Mouse (Mus musculus) liver, embryonic 11.5 days (tissue): ENCODE measurements around the gene Adipor2. TPM values are rescaled to one million over a fixed set of nuclear protein-coding genes. Genes with fewer than 3 reads are reported as not detected.

Experiments used
- ATAC-seq: fragments of 200-750 bp; cut with Nextera tagmentation; replicated peaks from 2 replicates; pipeline ENCODE4 v1.8.0; 2017; ENCODE audit warnings: moderate number of reproducible peaks, mild to moderate bottlenecking, moderate TSS enrichment, moderate library complexity; ENCODE audit not compliant: low FRiP score
- DNase-seq: peaks from one replicate; pipeline ENCODE4 v3.0.0-alpha.2; 2017; ENCODE audit warnings: low spot score
- H3K27ac ChIP-seq: fragments of 300-500 bp; sonication (generic); 2 replicates; pipeline ENCODE4 v1.5.1; 2014; ENCODE audit warnings: mild to moderate bottlenecking, low read depth, low read length, control low read depth
- H3K27me3 ChIP-seq: fragments of 300-500 bp; sonication (generic); replicated peaks from 2 replicates; pipeline ENCODE4 v1.6.1; 2014; ENCODE audit warnings: low read length, mixed read lengths; ENCODE audit not compliant: control insufficient read depth, insufficient read depth
- H3K36me3 ChIP-seq: fragments of 300-500 bp; sonication (generic); 2 replicates; pipeline ENCODE4 v1.6.1; 2014; ENCODE audit warnings: mild to moderate bottlenecking, low read length, moderate library complexity, mixed read lengths; ENCODE audit not compliant: control insufficient read depth, insufficient read depth
- H3K4me1 ChIP-seq: fragments of 300-500 bp; sonication (generic); replicated peaks from 2 replicates; pipeline ENCODE4 v1.6.1; 2014; ENCODE audit warnings: low read length, mixed read lengths; ENCODE audit not compliant: control insufficient read depth, insufficient read depth
- H3K4me2 ChIP-seq: fragments of 300-500 bp; sonication (generic); 2 replicates; pipeline ENCODE4 v1.6.1; 2014; ENCODE audit warnings: mild to moderate bottlenecking, control low read depth, moderate library complexity
- H3K4me3 ChIP-seq: fragments of 300-500 bp; sonication (generic); 2 replicates; pipeline ENCODE4 v1.5.1; 2014; ENCODE audit warnings: low read depth, low read length, control low read depth
- H3K9ac ChIP-seq: fragments of 300-500 bp; sonication (generic); 2 replicates; pipeline ENCODE4 v1.6.1; 2014; ENCODE audit warnings: low read depth, low read length, control low read depth
- H3K9me3 ChIP-seq: fragments of 300-500 bp; sonication (generic); 2 replicates; pipeline ENCODE4 v1.6.1; 2016; ENCODE audit warnings: low read length, inconsistent platforms, mixed read lengths; ENCODE audit not compliant: control insufficient read depth
- WGBS: fragments of 180-500 bp; shearing (Covaris S2); extraction: QIAGEN DNeasy Blood & Tissue Kit; methylation state at CpG from one replicate; pipeline ENCODE4 v1.1.7; 2014; 5-methylcytosine and 5-hydroxymethylcytosine counted together
- polyA plus RNA-seq: library from polyadenylated mRNA; unstranded; fragments of >200 nt; fragmentation: Nextera tagmentation; extraction: Ambion mirVana; gene quantifications from 2 replicates; pipeline ENCODE4 v1.2.1, GENCODE M21; 2014

Adipor2 gene
- polyA plus RNA-seq, 1 experiment from 2014 or later: 15.8 TPM

- no peak for ATAC-seq
Observed at GRCm38 (mm10) chr6:119402976-119403375, 14.5 kb downstream of the Adipor2 start.

GRCm38 (mm10) chr6:119401545-119402304 lies 15.8 kb downstream of the Adipor2 start:
- H3K9ac ChIP-seq: no peak overlapping the region
- 54% methylated on average over 8 of the region's 8 CpGs for WGBS
- ATAC-seq (no peak), DNase-seq (no peak)
- no peaks in the 10 kb centered on the region for H3K27me3 ChIP-seq
- H3K4me3 ChIP-seq: no peak overlapping the region
- no peak overlapping the region for H3K27ac ChIP-seq
- no peak overlapping the region for H3K4me2 ChIP-seq
- H3K36me3 ChIP-seq: no peaks in the 10 kb centered on the region
- H3K9me3 ChIP-seq: no peaks in the 10 kb centered on the region
- 0 out of 2 replicates have a peak, but pooled peaks cover 2% of the 10 kb centered on the region for H3K4me1 ChIP-seq

More at GRCm38 (mm10) chr6:119402976-119403375, 14.5 kb downstream of the Adipor2 start:
- DNase-seq: no peak
- no peaks in the 10 kb centered on the region for H3K9me3 ChIP-seq
- no peak overlapping the region for H3K9ac ChIP-seq
- H3K36me3 ChIP-seq: no peaks in the 10 kb centered on the region
- H3K4me3 ChIP-seq: no peak overlapping the region
- H3K4me1 ChIP-seq: 0 out of 2 replicates have a peak, but pooled peaks cover 2% of the 10 kb centered on the region
- no peaks in the 10 kb centered on the region for H3K27me3 ChIP-seq
- no peak overlapping the region for H3K27ac ChIP-seq
- WGBS: 69% methylated on average over 3 of the region's 3 CpGs
- no peak overlapping the region for H3K4me2 ChIP-seq

- no peak overlapping the region for H3K4me2 ChIP-seq
- no peak overlapping the region for H3K9ac ChIP-seq
- H3K4me1 ChIP-seq: peaks cover 9% of the 10 kb centered on the region
- DNase-seq (no peak), ATAC-seq (no peak)
- 87% methylated on average over 3 of the region's 3 CpGs for WGBS
- no peaks in the 10 kb centered on the region for H3K9me3 ChIP-seq
- no peak overlapping the region for H3K27ac ChIP-seq
- no peaks in the 10 kb centered on the region for H3K27me3 ChIP-seq
- H3K4me3 ChIP-seq: no peak overlapping the region
- no peaks in the 10 kb centered on the region for H3K36me3 ChIP-seq
Observed at GRCm38 (mm10) chr6:119400649-119401048, 16.9 kb downstream of the Adipor2 start.

GRCm38 (mm10) chr6:119399371-119399770 lies 18.1 kb downstream of the Adipor2 start:
- Histone ChIP-seq H3K36me3 (no peaks in the 10 kb centered on the region), H3K4me1 (peaks cover 16% of the 10 kb centered on the region), H3K27me3 (no peaks in the 10 kb centered on the region), H3K27ac (no peak overlapping the region), H3K9ac (no peak overlapping the region), H3K4me3 (no peak overlapping the region), H3K4me2 (no peak overlapping the region), H3K9me3 (no peaks in the 10 kb centered on the region)
- ATAC-seq (no peak), DNase-seq (no peak)
- 90% methylated on average over 3 of the region's 3 CpGs for WGBS

- DNase-seq (no peak), ATAC-seq (0 out of 2 replicates have a peak, but pooled peaks have one; percentile 36)
- Histone ChIP-seq H3K27ac (no peak overlapping the region), H3K9ac (no peak overlapping the region), H3K27me3 (no peaks in the 10 kb centered on the region), H3K4me3 (no peak overlapping the region), H3K36me3 (no peaks in the 10 kb centered on the region), H3K4me2 (no peak overlapping the region), H3K9me3 (no peaks in the 10 kb centered on the region), H3K4me1 (peaks cover 13% of the 10 kb centered on the region)
- 30% methylated on average over 5 of the region's 5 CpGs for WGBS
Observed at GRCm38 (mm10) chr6:119396309-119396634, 21.2 kb downstream of the Adipor2 start.

GRCm38 (mm10) chr6:119395421-119396308 lies 21.8 kb downstream of the Adipor2 start:
- Histone ChIP-seq H3K4me1 (peaks cover 13% of the 10 kb centered on the region), H3K9ac (0 out of 2 replicates have a peak overlapping the region, but pooled peaks have one; percentile 16), H3K27ac (peak overlapping the region; percentile 21; the same call in 1 of the 2 replicates), H3K4me3 (no peak overlapping the region), H3K4me2 (peak overlapping the region; percentile 38), H3K36me3 (no peaks in the 10 kb centered on the region), H3K9me3 (no peaks in the 10 kb centered on the region), H3K27me3 (no peaks in the 10 kb centered on the region)
- ATAC-seq: no peak; the same call in 1 of the 2 replicates
- 53% methylated on average over 14 of the region's 14 CpGs for WGBS
- no peak for DNase-seq

- no peak for DNase-seq
- H3K9ac ChIP-seq: no peak overlapping the region
- peaks cover 13% of the 10 kb centered on the region for H3K4me1 ChIP-seq
- H3K36me3 ChIP-seq: no peaks in the 10 kb centered on the region
- H3K27me3 ChIP-seq: no peaks in the 10 kb centered on the region
- no peak for ATAC-seq
- H3K27ac ChIP-seq: no peak overlapping the region
- no peak overlapping the region for H3K4me2 ChIP-seq
- no peaks in the 10 kb centered on the region for H3K9me3 ChIP-seq
- no peak overlapping the region for H3K4me3 ChIP-seq
- WGBS: 83% methylated on average over 9 of the region's 9 CpGs
Observed at GRCm38 (mm10) chr6:119392836-119393235, 24.7 kb downstream of the Adipor2 start.

- Histone ChIP-seq H3K4me2 (no peak overlapping the region), H3K4me1 (peaks cover 12% of the 10 kb centered on the region), H3K27me3 (no peaks in the 10 kb centered on the region), H3K9ac (no peak overlapping the region), H3K27ac (no peak overlapping the region), H3K9me3 (no peaks in the 10 kb centered on the region), H3K4me3 (no peak overlapping the region), H3K36me3 (no peaks in the 10 kb centered on the region)
- DNase-seq: no peak
- ATAC-seq: no peak
- WGBS: 89% methylated on average over 4 of the region's 4 CpGs
Observed at GRCm38 (mm10) chr6:119390728-119391127, 26.8 kb downstream of the Adipor2 start.
